Mouse (Mus musculus): ENCODE results near the gene Sgsm1. TPM values are rescaled to one million over a fixed set of nuclear protein-coding genes. Genes with fewer than 3 reads are reported as not detected.

Gene Sgsm1
- polyA plus RNA-seq (2016; fragmentation: Nextera tagmentation; extraction: Ambion mirVana), result 2.4 and 3.0 TPM in 2 replicates

GRCm38 (mm10) chr5:113310377-113311003, at the start of gene Sgsm1:
Gene Sgsm1 (minus strand): TSS chr5:113310786.
- Histone ChIP-seq H3K36me3 (no peaks in the 10 kb centered on the region), H3K9ac (peak within 1 kb of the TSS; percentile 56; the same call in 1 of the 2 replicates), H3K27ac (ENCODE audit: poor library complexity, severe bottlenecking) (no peak within 1 kb of the TSS), H3K4me2 (peak within 1 kb of the TSS; percentile 89), H3K9me3 (replicated peaks) (peaks cover 4% of the 10 kb centered on the region; the same call in 1 of the 2 replicates), H3K4me1 (replicated peaks) (peaks cover 16% of the 10 kb centered on the region; the same call in 1 of the 2 replicates), H3K27me3 (replicated peaks) (peaks cover 84% of the 10 kb centered on the region), H3K4me3 (peak within 1 kb of the TSS; percentile 53)
- WGBS, result 2% methylated on average over 53 of the region's 53 CpGs
- ATAC-seq (ENCODE audit: insufficient number of reproducible peaks, low FRiP score), result peak; percentile 76

GRCm38 (mm10) chr5:113358833-113359232, 48.2 kb upstream of the Sgsm1 start:
- H3K9me3 ChIP-seq (replicated peaks), result no peaks in the 10 kb centered on the region
- ATAC-seq (ENCODE audit: insufficient number of reproducible peaks, low FRiP score), result no peak
- peaks cover 70% of the 10 kb centered on the region for H3K27me3 ChIP-seq (replicated peaks)
- 5% methylated on average over 11 of the region's 11 CpGs for WGBS
- no peak overlapping the region for H3K4me3 ChIP-seq
- H3K36me3 ChIP-seq, result no peaks in the 10 kb centered on the region
- no peak overlapping the region for H3K9ac ChIP-seq
- no peak overlapping the region for H3K27ac ChIP-seq (ENCODE audit: poor library complexity, severe bottlenecking)
- H3K4me2 ChIP-seq, result no peak overlapping the region
- no peaks in the 10 kb centered on the region for H3K4me1 ChIP-seq (replicated peaks)

- H3K9ac ChIP-seq, result no peak overlapping the region
- no peak overlapping the region for H3K27ac ChIP-seq (ENCODE audit: poor library complexity, severe bottlenecking)
- peaks cover 76% of the 10 kb centered on the region for H3K27me3 ChIP-seq (replicated peaks)
- H3K9me3 ChIP-seq (replicated peaks), result no peaks in the 10 kb centered on the region
- no peak overlapping the region for H3K4me2 ChIP-seq
- no peaks in the 10 kb centered on the region for H3K36me3 ChIP-seq
- H3K4me1 ChIP-seq (replicated peaks), result no peaks in the 10 kb centered on the region
- WGBS, result 52% methylated on average over 3 of the region's 3 CpGs
- no peak overlapping the region for H3K4me3 ChIP-seq
- ATAC-seq (ENCODE audit: insufficient number of reproducible peaks, low FRiP score), result no peak
These were observed 47.1 kb upstream of the Sgsm1 start for GRCm38 (mm10) chr5:113357656-113358055.

GRCm38 (mm10) chr5:113357186-113357585, 46.6 kb upstream of the Sgsm1 start, which contains the start of gene Aym1:
Gene Aym1 (plus strand): TSS chr5:113357294.
- no peaks in the 10 kb centered on the region for H3K9me3 ChIP-seq (replicated peaks)
- H3K4me2 ChIP-seq, result no peak within 1 kb of the TSS
- no peaks in the 10 kb centered on the region for H3K4me1 ChIP-seq (replicated peaks)
- ATAC-seq (ENCODE audit: insufficient number of reproducible peaks, low FRiP score), result no peak
- H3K4me3 ChIP-seq, result no peak within 1 kb of the TSS
- 50% methylated on average over 4 of the region's 6 CpGs for WGBS
- no peaks in the 10 kb centered on the region for H3K36me3 ChIP-seq
- no peak within 1 kb of the TSS for H3K27ac ChIP-seq (ENCODE audit: poor library complexity, severe bottlenecking)
- H3K27me3 ChIP-seq (replicated peaks), result peaks cover 77% of the 10 kb centered on the region
- no peak within 1 kb of the TSS for H3K9ac ChIP-seq

- H3K27ac ChIP-seq (ENCODE audit: poor library complexity, severe bottlenecking), result no peak overlapping the region
- H3K9ac ChIP-seq, result no peak overlapping the region
- peaks cover 87% of the 10 kb centered on the region for H3K27me3 ChIP-seq (replicated peaks)
- no peak overlapping the region for H3K4me3 ChIP-seq
- no peak for ATAC-seq (ENCODE audit: insufficient number of reproducible peaks, low FRiP score)
- no peaks in the 10 kb centered on the region; the same call in 1 of the 2 replicates for H3K4me1 ChIP-seq (replicated peaks)
- no peaks in the 10 kb centered on the region for H3K9me3 ChIP-seq (replicated peaks)
- no peak overlapping the region for H3K4me2 ChIP-seq
- WGBS, result 37% methylated on average over 16 of the region's 16 CpGs
- no peaks in the 10 kb centered on the region for H3K36me3 ChIP-seq
These were observed 43.7 kb upstream of the Sgsm1 start for GRCm38 (mm10) chr5:113354311-113354710.

GRCm38 (mm10) chr5:113352636-113353035, 42.0 kb upstream of the Sgsm1 start:
- H3K9me3 ChIP-seq (replicated peaks), result no peaks in the 10 kb centered on the region
- WGBS, result 57% methylated on average over 6 of the region's 6 CpGs
- no peak overlapping the region for H3K4me3 ChIP-seq
- H3K27me3 ChIP-seq (replicated peaks), result peaks cover 90% of the 10 kb centered on the region
- no peak overlapping the region for H3K4me2 ChIP-seq
- H3K4me1 ChIP-seq (replicated peaks), result no peaks in the 10 kb centered on the region; the same call in 1 of the 2 replicates
- H3K36me3 ChIP-seq, result no peaks in the 10 kb centered on the region
- ATAC-seq (ENCODE audit: insufficient number of reproducible peaks, low FRiP score), result no peak
- no peak overlapping the region for H3K27ac ChIP-seq (ENCODE audit: poor library complexity, severe bottlenecking)
- no peak overlapping the region for H3K9ac ChIP-seq

- no peaks in the 10 kb centered on the region for H3K9me3 ChIP-seq (replicated peaks)
- no peaks in the 10 kb centered on the region; the same call in 1 of the 2 replicates for H3K4me1 ChIP-seq (replicated peaks)
- no peak overlapping the region for H3K4me3 ChIP-seq
- no peak for ATAC-seq (ENCODE audit: insufficient number of reproducible peaks, low FRiP score)
- no peak overlapping the region for H3K4me2 ChIP-seq
- no peak overlapping the region for H3K9ac ChIP-seq
- peaks cover 90% of the 10 kb centered on the region for H3K27me3 ChIP-seq (replicated peaks)
- 76% methylated on average over 3 of the region's 3 CpGs for WGBS
- H3K27ac ChIP-seq (ENCODE audit: poor library complexity, severe bottlenecking), result no peak overlapping the region
- H3K36me3 ChIP-seq, result no peaks in the 10 kb centered on the region
These were observed 41.2 kb upstream of the Sgsm1 start for GRCm38 (mm10) chr5:113351768-113352167.

- Histone ChIP-seq H3K4me3 (no peak overlapping the region), H3K9ac (no peak overlapping the region), H3K4me1 (replicated peaks) (no peaks in the 10 kb centered on the region; the same call in 1 of the 2 replicates), H3K4me2 (no peak overlapping the region), H3K36me3 (no peaks in the 10 kb centered on the region), H3K9me3 (replicated peaks) (no peaks in the 10 kb centered on the region), H3K27me3 (replicated peaks) (peaks cover 98% of the 10 kb centered on the region), H3K27ac (ENCODE audit: poor library complexity, severe bottlenecking) (no peak overlapping the region)
- no peak for ATAC-seq (ENCODE audit: insufficient number of reproducible peaks, low FRiP score)
- WGBS, result 35% methylated on average over 7 of the region's 7 CpGs
These were observed 39.2 kb upstream of the Sgsm1 start for GRCm38 (mm10) chr5:113349810-113350209.

- H3K27me3 ChIP-seq (replicated peaks), result peaks cover 98% of the 10 kb centered on the region
- ATAC-seq (ENCODE audit: insufficient number of reproducible peaks, low FRiP score), result no peak
These were observed 38.6 kb upstream of the Sgsm1 start for GRCm38 (mm10) chr5:113349226-113349625.

GRCm38 (mm10) chr5:113348597-113348996, 38.0 kb upstream of the Sgsm1 start:
- Histone ChIP-seq H3K4me2 (no peak overlapping the region), H3K27ac (ENCODE audit: poor library complexity, severe bottlenecking) (no peak overlapping the region), H3K36me3 (no peaks in the 10 kb centered on the region), H3K4me1 (replicated peaks) (no peaks in the 10 kb centered on the region; the same call in 1 of the 2 replicates), H3K27me3 (replicated peaks) (peaks cover 98% of the 10 kb centered on the region), H3K9me3 (replicated peaks) (no peaks in the 10 kb centered on the region), H3K4me3 (no peak overlapping the region), H3K9ac (no peak overlapping the region)
- no peak for ATAC-seq (ENCODE audit: insufficient number of reproducible peaks, low FRiP score)
- WGBS, result 20% methylated on average over 13 of the region's 13 CpGs

More at GRCm38 (mm10) chr5:113349226-113349625, 38.6 kb upstream of the Sgsm1 start:
- no peak overlapping the region for H3K9ac ChIP-seq
- H3K9me3 ChIP-seq (replicated peaks), result no peaks in the 10 kb centered on the region
- H3K4me3 ChIP-seq, result no peak overlapping the region
- no peak overlapping the region for H3K4me2 ChIP-seq
- no peak overlapping the region for H3K27ac ChIP-seq (ENCODE audit: poor library complexity, severe bottlenecking)
- no peaks in the 10 kb centered on the region for H3K36me3 ChIP-seq
- 19% methylated on average over 7 of the region's 7 CpGs for WGBS
- no peaks in the 10 kb centered on the region; the same call in 1 of the 2 replicates for H3K4me1 ChIP-seq (replicated peaks)

- peaks cover 95% of the 10 kb centered on the region for H3K27me3 ChIP-seq (replicated peaks)
- H3K9ac ChIP-seq, result no peak overlapping the region
- H3K36me3 ChIP-seq, result no peaks in the 10 kb centered on the region
- H3K27ac ChIP-seq (ENCODE audit: poor library complexity, severe bottlenecking), result no peak overlapping the region
- 28% methylated on average over 12 of the region's 12 CpGs for WGBS
- H3K9me3 ChIP-seq (replicated peaks), result no peaks in the 10 kb centered on the region
- ATAC-seq (ENCODE audit: insufficient number of reproducible peaks, low FRiP score), result no peak
- H3K4me2 ChIP-seq, result no peak overlapping the region
- no peaks in the 10 kb centered on the region; the same call in 1 of the 2 replicates for H3K4me1 ChIP-seq (replicated peaks)
- no peak overlapping the region for H3K4me3 ChIP-seq
These were observed 37.0 kb upstream of the Sgsm1 start for GRCm38 (mm10) chr5:113347593-113347992.

Measured in heart, embryonic 12.5 days (tissue).